Mouse (Mus musculus) intestine, embryonic 15.5 days (tissue): Measurements from ENCODE around the gene Vmn2r74. TPM values are rescaled to one million over a fixed set of nuclear protein-coding genes. Genes with fewer than 3 reads are reported as not detected.

Source experiments
- ATAC-seq: fragments of 200-750 bp; cut with Nextera tagmentation; 2 replicates; pipeline ENCODE4 v1.8.0; 2017; ENCODE audit warnings: moderate TSS enrichment, moderate library complexity
- H3K27ac ChIP-seq: fragments of 300-500 bp; sonication (generic); 2 replicates; pipeline ENCODE4 v1.5.1; 2015; ENCODE audit warnings: mild to moderate bottlenecking, inconsistent platforms
- H3K27me3 ChIP-seq: fragments of 300-500 bp; sonication (generic); replicated peaks from 2 replicates; pipeline ENCODE4 v1.6.1; 2015; ENCODE audit warnings: inconsistent platforms
- H3K36me3 ChIP-seq: fragments of 300-500 bp; sonication (generic); 2 replicates; pipeline ENCODE4 v1.6.1; 2015; ENCODE audit warnings: inconsistent platforms
- H3K4me1 ChIP-seq: fragments of 300-500 bp; sonication (generic); replicated peaks from 2 replicates; pipeline ENCODE4 v1.6.1; 2015; ENCODE audit warnings: inconsistent platforms
- H3K4me2 ChIP-seq: fragments of 300-500 bp; sonication (generic); replicated peaks from 2 replicates; pipeline ENCODE4 v1.6.1; 2015; ENCODE audit warnings: mild to moderate bottlenecking, inconsistent platforms
- H3K4me3 ChIP-seq: fragments of 300-500 bp; sonication (generic); replicated peaks from 2 replicates; pipeline ENCODE4 v1.5.1; 2015; ENCODE audit warnings: inconsistent platforms
- H3K9ac ChIP-seq: fragments of 300-500 bp; sonication (generic); 2 replicates; pipeline ENCODE4 v1.6.1; 2015; ENCODE audit warnings: inconsistent platforms
- H3K9me3 ChIP-seq: fragments of 300-500 bp; sonication (generic); 2 replicates; pipeline ENCODE4 v1.6.1; 2016; ENCODE audit warnings: inconsistent platforms
- WGBS: fragments of 180-500 bp; shearing (Covaris S2); methylation state at CpG from one replicate; pipeline ENCODE4 v1.1.7; 2015; 5-methylcytosine and 5-hydroxymethylcytosine counted together
- polyA plus RNA-seq: library from polyadenylated mRNA; unstranded; fragments of >200 nt; fragmentation: Nextera tagmentation; extraction: Ambion mirVana; gene quantifications from 2 replicates; pipeline ENCODE4 v1.2.1, GENCODE M21; 2015

The Vmn2r74 gene
- not detected in 2 replicates for polyA plus RNA-seq

- Histone ChIP-seq H3K4me1 (no peaks in the 10 kb centered on the region), H3K4me3 (no peak within 1 kb of the TSS), H3K36me3 (no peaks in the 10 kb centered on the region), H3K4me2 (no peak within 1 kb of the TSS), H3K9me3 (no peaks in the 10 kb centered on the region), H3K27ac (no peak within 1 kb of the TSS), H3K9ac (no peak within 1 kb of the TSS), H3K27me3 (no peaks in the 10 kb centered on the region)
- ATAC-seq = no peak
Measured at GRCm38 (mm10) chr7:85961529-85961928, at the start of gene Vmn2r74. Gene Vmn2r74 (minus strand): TSS chr7:85961629.

- H3K9me3 ChIP-seq = no peaks in the 10 kb centered on the region
- ATAC-seq = no peak
- WGBS = 89% methylated on average over 2 of the region's 2 CpGs
Measured at GRCm38 (mm10) chr7:86007533-86007932, 46.1 kb upstream of the Vmn2r74 start.

More at GRCm38 (mm10) chr7:86007533-86007932, 46.1 kb upstream of the Vmn2r74 start:
- no peak overlapping the region for H3K4me2 ChIP-seq
- no peak overlapping the region for H3K9ac ChIP-seq
- no peaks in the 10 kb centered on the region for H3K27me3 ChIP-seq
- no peaks in the 10 kb centered on the region for H3K4me1 ChIP-seq
- H3K36me3 ChIP-seq = no peaks in the 10 kb centered on the region
- no peak overlapping the region for H3K4me3 ChIP-seq
- no peak overlapping the region for H3K27ac ChIP-seq

Other genes starting within 250 kb of the Vmn2r74 start
- not detected in 2 replicates for gene Vmn2r72, start 206.5 kb downstream of the Vmn2r74 start, polyA plus RNA-seq
- gene Vmn2r73, start 85.4 kb downstream of the Vmn2r74 start, polyA plus RNA-seq = not detected in 2 replicates
- not detected in 2 replicates for gene Vmn2r75, start 210.1 kb upstream of the Vmn2r74 start, polyA plus RNA-seq